Mouse (Mus musculus) CH12.LX (cell line): ENCODE measurements around the gene Syce1.

Experiments
- EP300 ChIP-seq: IDR thresholded peaks from 2 replicates; pipeline ENCODE4 v1.6.1; 2011; ENCODE audit warnings: low read length, improper control_type of control experiment
- MXI1 ChIP-seq: IDR thresholded peaks from 2 replicates; pipeline ENCODE4 v1.6.1; 2011; ENCODE audit warnings: mild to moderate bottlenecking, low read depth, low read length, improper control_type of control experiment
- NRF1 ChIP-seq: IDR thresholded peaks from 2 replicates; pipeline ENCODE4 v1.6.1; 2014; ENCODE audit warnings: low read depth, mild to moderate bottlenecking, inconsistent platforms, low read length, improper control_type of control experiment, moderate library complexity
- POLR2A ChIP-seq: IDR thresholded peaks from 2 replicates; pipeline ENCODE4 v1.6.1; 2011; ENCODE audit warnings: low read depth, mild to moderate bottlenecking, improper control_type of control experiment, low read length
- RCOR1 ChIP-seq: conservative IDR thresholded peaks from 2 replicates; pipeline ENCODE4 v1.6.1; 2012; ENCODE audit warnings: low read depth, mild to moderate bottlenecking, inconsistent platforms, low read length, improper control_type of control experiment

DNA sequence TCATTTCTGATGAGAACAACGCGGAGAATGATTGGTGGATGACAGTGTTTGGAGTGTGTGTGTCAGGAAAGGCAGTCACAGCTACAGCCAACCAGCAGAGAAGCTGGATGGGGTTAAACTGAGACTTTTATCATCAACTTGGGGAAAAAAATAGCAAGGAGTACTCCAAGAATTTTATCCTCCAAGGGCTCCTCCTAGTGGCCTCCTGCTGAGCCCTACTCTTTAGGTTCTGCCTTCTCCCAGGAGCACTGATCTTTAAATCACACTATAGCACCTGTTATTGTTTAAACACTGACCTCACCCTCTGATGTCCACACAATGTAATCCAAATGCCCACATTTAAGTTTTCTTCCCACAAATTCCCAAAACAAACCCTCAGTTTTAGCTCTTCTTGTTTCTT lies 54.5 kb downstream of the Syce1 start:
- TF ChIP-seq MXI1 (no peak), RCOR1 (no peak), EP300 (no peak), POLR2A (no peak), NRF1 (no peak)
